Mouse (Mus musculus) bone marrow, adult 2 months (tissue): Measurements from ENCODE around the gene Cul3.

Experiments
- CTCF ChIP-seq: fragments of 200-500 bp; IDR thresholded peaks from 2 replicates; pipeline ENCODE4 v1.5.1; 2011; ENCODE audit warnings: low read length, control low read depth; ENCODE audit not compliant: control insufficient read depth, insufficient read depth
- POLR2A ChIP-seq: fragments of 200-500 bp; IDR thresholded peaks from 2 replicates; pipeline ENCODE4 v1.6.1; 2011; ENCODE audit warnings: low read depth, mild to moderate bottlenecking, control low read depth, low read length, borderline replicate concordance; ENCODE audit not compliant: control insufficient read depth

DNA sequence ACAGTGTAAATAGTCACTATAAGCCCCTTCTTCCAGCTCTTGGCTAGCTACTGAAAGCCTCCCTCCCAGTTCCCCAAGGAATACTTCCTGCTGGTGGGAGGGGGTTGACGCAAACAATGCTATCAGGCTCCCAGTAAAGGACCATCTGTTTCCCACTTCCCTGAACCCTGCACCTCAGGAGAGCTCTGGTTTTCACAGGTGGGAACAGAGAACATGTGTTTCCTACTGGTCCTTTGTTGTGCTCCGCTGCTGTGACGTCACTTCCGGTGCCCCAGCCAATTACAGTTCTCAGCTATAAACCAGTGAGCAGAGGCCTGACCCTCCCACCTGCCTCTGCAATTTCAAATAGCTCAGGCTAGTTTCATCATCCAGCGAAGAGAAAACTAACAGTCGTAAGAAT is 122.0 kb downstream of the Cul3 start, which contains the start of gene Fam124b:
- TF ChIP-seq CTCF (no peak), POLR2A (no peak)
